Mouse (Mus musculus): ENCODE data around the gene Hmcn1. TPM values are rescaled to one million over a fixed set of nuclear protein-coding genes. Genes with fewer than 3 reads are reported as not detected.

Gene Hmcn1
- polyA plus RNA-seq, 1 experiment: 0.13 TPM

GRCm38 (mm10) chr1:150748783-150749182, 244.5 kb downstream of the Hmcn1 start:
- H3K79me2 ChIP-seq (ENCODE audit: control insufficient read depth, insufficient read depth): no peaks in the 10 kb centered on the region
- no peaks in the 10 kb centered on the region for H3K79me3 ChIP-seq (ENCODE audit: low read depth)
- H3K27me3 ChIP-seq (ENCODE audit: control insufficient read depth, insufficient read depth, insufficient read length): peaks cover 9% of the 10 kb centered on the region
- H3K36me3 ChIP-seq (ENCODE audit: control insufficient read depth, insufficient read depth): no peaks in the 10 kb centered on the region
- TF ChIP-seq USF1 (IDR thresholded peaks at IDR 0.05; ENCODE audit: low read depth) (no peak), MYOD1 (IDR thresholded peaks at IDR 0.05; ENCODE audit: control insufficient read depth, insufficient read length, low read depth) (no peak), CEBPB (IDR thresholded peaks at IDR 0.05; ENCODE audit: low read depth) (no peak), CTCF (IDR thresholded peaks at IDR 0.05; ENCODE audit: control insufficient read depth, insufficient read depth, insufficient read length) (no peak), MAX (IDR thresholded peaks at IDR 0.05) (no peak), FOSL1 (IDR thresholded peaks at IDR 0.05; ENCODE audit: insufficient read depth, low read length, poor library complexity, severe bottlenecking) (no peak)
- no peak overlapping the region for H3ac ChIP-seq (ENCODE audit: control insufficient read depth, insufficient read length, low read depth)
- H3K4me3 ChIP-seq (ENCODE audit: insufficient read depth, poor library complexity, severe bottlenecking): no peak overlapping the region

- Histone ChIP-seq H3K4me3 (ENCODE audit: insufficient read depth, poor library complexity, severe bottlenecking) (no peak overlapping the region), H3K79me3 (ENCODE audit: low read depth) (no peaks in the 10 kb centered on the region), H3K79me2 (ENCODE audit: control insufficient read depth, insufficient read depth) (no peaks in the 10 kb centered on the region), H3ac (ENCODE audit: control insufficient read depth, insufficient read length, low read depth) (no peak overlapping the region), H3K36me3 (ENCODE audit: control insufficient read depth, insufficient read depth) (no peaks in the 10 kb centered on the region), H3K27me3 (ENCODE audit: control insufficient read depth, insufficient read depth, insufficient read length) (peaks cover 9% of the 10 kb centered on the region)
- TF ChIP-seq MYOG (IDR thresholded peaks at IDR 0.05; ENCODE audit: control insufficient read depth, extremely low read depth, insufficient read length) (no peak), FOSL1 (IDR thresholded peaks at IDR 0.05; ENCODE audit: insufficient read depth, low read length, poor library complexity, severe bottlenecking) (no peak), MAX (IDR thresholded peaks at IDR 0.05) (no peak), MYOD1 (IDR thresholded peaks at IDR 0.05; ENCODE audit: control insufficient read depth, insufficient read length, low read depth) (no peak), CEBPB (IDR thresholded peaks at IDR 0.05; ENCODE audit: low read depth) (no peak), USF1 (IDR thresholded peaks at IDR 0.05; ENCODE audit: low read depth) (no peak), CTCF (IDR thresholded peaks at IDR 0.05; ENCODE audit: control insufficient read depth, insufficient read depth, insufficient read length) (no peak)
These were observed 245.5 kb downstream of the Hmcn1 start for GRCm38 (mm10) chr1:150747771-150748170.

- H3K79me3 ChIP-seq (ENCODE audit: low read depth): no peaks in the 10 kb centered on the region
- TF ChIP-seq USF1 (IDR thresholded peaks at IDR 0.05; ENCODE audit: low read depth): no peak
- TF ChIP-seq FOSL1 (IDR thresholded peaks at IDR 0.05; ENCODE audit: insufficient read depth, low read length, poor library complexity, severe bottlenecking): no peak
- TF ChIP-seq MAX (IDR thresholded peaks at IDR 0.05): no peak
- no peak for TF ChIP-seq CEBPB (IDR thresholded peaks at IDR 0.05; ENCODE audit: low read depth)
- TF ChIP-seq MYOG (IDR thresholded peaks at IDR 0.05; ENCODE audit: control insufficient read depth, extremely low read depth, insufficient read length): no peak
- TF ChIP-seq MYOD1 (IDR thresholded peaks at IDR 0.05; ENCODE audit: control insufficient read depth, insufficient read length, low read depth): no peak
- no peak for TF ChIP-seq CTCF (IDR thresholded peaks at IDR 0.05; ENCODE audit: control insufficient read depth, insufficient read depth, insufficient read length)
- no peaks in the 10 kb centered on the region for H3K79me2 ChIP-seq (ENCODE audit: control insufficient read depth, insufficient read depth)
- H3K27me3 ChIP-seq (ENCODE audit: control insufficient read depth, insufficient read depth, insufficient read length): peaks cover 5% of the 10 kb centered on the region
- no peak overlapping the region for H3K4me3 ChIP-seq (ENCODE audit: insufficient read depth, poor library complexity, severe bottlenecking)
- H3K36me3 ChIP-seq (ENCODE audit: control insufficient read depth, insufficient read depth): no peaks in the 10 kb centered on the region
- H3ac ChIP-seq (ENCODE audit: control insufficient read depth, insufficient read length, low read depth): no peak overlapping the region
These were observed 250.0 kb downstream of the Hmcn1 start for GRCm38 (mm10) chr1:150743097-150743843.

GRCm38 (mm10) chr1:150742376-150743087, 250.7 kb downstream of the Hmcn1 start:
- Histone ChIP-seq H3K79me2 (ENCODE audit: control insufficient read depth, insufficient read depth) (no peaks in the 10 kb centered on the region), H3K36me3 (ENCODE audit: control insufficient read depth, insufficient read depth) (no peaks in the 10 kb centered on the region), H3K27me3 (ENCODE audit: control insufficient read depth, insufficient read depth, insufficient read length) (no peaks in the 10 kb centered on the region), H3K79me3 (ENCODE audit: low read depth) (no peaks in the 10 kb centered on the region), H3K4me3 (ENCODE audit: insufficient read depth, poor library complexity, severe bottlenecking) (no peak overlapping the region), H3ac (ENCODE audit: control insufficient read depth, insufficient read length, low read depth) (no peak overlapping the region)
- TF ChIP-seq FOSL1 (IDR thresholded peaks at IDR 0.05; ENCODE audit: insufficient read depth, low read length, poor library complexity, severe bottlenecking): no peak
- TF ChIP-seq MYOG (IDR thresholded peaks at IDR 0.05; ENCODE audit: control insufficient read depth, extremely low read depth, insufficient read length): no peak
- TF ChIP-seq MYOD1 (IDR thresholded peaks at IDR 0.05; ENCODE audit: control insufficient read depth, insufficient read length, low read depth): no peak
- no peak for TF ChIP-seq CTCF (IDR thresholded peaks at IDR 0.05; ENCODE audit: control insufficient read depth, insufficient read depth, insufficient read length)
- no peak for TF ChIP-seq MAX (IDR thresholded peaks at IDR 0.05)
- TF ChIP-seq CEBPB (IDR thresholded peaks at IDR 0.05; ENCODE audit: low read depth): no peak
- no peak for TF ChIP-seq USF1 (IDR thresholded peaks at IDR 0.05; ENCODE audit: low read depth)

GRCm38 (mm10) chr1:150711438-150711837, 281.8 kb downstream of the Hmcn1 start:
- Histone ChIP-seq H3K79me3 (ENCODE audit: low read depth) (no peaks in the 10 kb centered on the region), H3K27me3 (ENCODE audit: control insufficient read depth, insufficient read depth, insufficient read length) (peaks cover 3% of the 10 kb centered on the region), H3K4me3 (ENCODE audit: insufficient read depth, poor library complexity, severe bottlenecking) (no peak overlapping the region), H3K36me3 (ENCODE audit: control insufficient read depth, insufficient read depth) (no peaks in the 10 kb centered on the region), H3K79me2 (ENCODE audit: control insufficient read depth, insufficient read depth) (no peaks in the 10 kb centered on the region), H3ac (ENCODE audit: control insufficient read depth, insufficient read length, low read depth) (no peak overlapping the region)
- TF ChIP-seq MAX (IDR thresholded peaks at IDR 0.05) (no peak), CTCF (IDR thresholded peaks at IDR 0.05; ENCODE audit: control insufficient read depth, insufficient read depth, insufficient read length) (no peak), MYOD1 (IDR thresholded peaks at IDR 0.05; ENCODE audit: control insufficient read depth, insufficient read length, low read depth) (no peak), MYOG (IDR thresholded peaks at IDR 0.05; ENCODE audit: control insufficient read depth, extremely low read depth, insufficient read length) (no peak), CEBPB (IDR thresholded peaks at IDR 0.05; ENCODE audit: low read depth) (no peak), FOSL1 (IDR thresholded peaks at IDR 0.05; ENCODE audit: insufficient read depth, low read length, poor library complexity, severe bottlenecking) (no peak)
